Mouse (Mus musculus) lung, postnatal 0 days (tissue): ENCODE results near the gene Zfp598. TPM values are rescaled to one million over a fixed set of nuclear protein-coding genes. Genes with fewer than 3 reads are reported as not detected.

ENCODE experiments used
- ATAC-seq: fragments of 200-750 bp; cut with Nextera tagmentation; 2 replicates; pipeline ENCODE4 v1.8.0; 2017; ENCODE audit warnings: moderate library complexity
- DNase-seq: peaks from one replicate; pipeline ENCODE4 v3.0.0-alpha.2; 2016; ENCODE audit warnings: low spot score
- H3K27ac ChIP-seq: fragments of 300-500 bp; sonication (generic); 2 replicates; pipeline ENCODE4 v1.5.1; 2014; ENCODE audit warnings: antibody characterized with exemption, mild to moderate bottlenecking, low read length, mixed read lengths
- H3K27me3 ChIP-seq: fragments of 300-500 bp; sonication (generic); replicated peaks from 2 replicates; pipeline ENCODE4 v1.6.1; 2014; ENCODE audit warnings: low read length, mixed read lengths; ENCODE audit not compliant: insufficient read depth
- H3K36me3 ChIP-seq: fragments of 300-500 bp; sonication (generic); 2 replicates; pipeline ENCODE4 v1.6.1; 2014; ENCODE audit warnings: low read length, mixed read lengths; ENCODE audit not compliant: insufficient read depth
- H3K4me1 ChIP-seq: fragments of 300-500 bp; sonication (generic); 2 replicates; pipeline ENCODE4 v1.6.1; 2014; ENCODE audit warnings: antibody characterized with exemption, low read depth, low read length, mixed read lengths; ENCODE audit not compliant: insufficient read depth
- H3K4me2 ChIP-seq: fragments of 300-500 bp; sonication (generic); replicated peaks from 2 replicates; pipeline ENCODE4 v1.6.1; 2014; ENCODE audit warnings: low read depth, mild to moderate bottlenecking, low read length, moderate library complexity, mixed read lengths
- H3K4me3 ChIP-seq: fragments of 300-500 bp; sonication (generic); 2 replicates; pipeline ENCODE4 v1.5.1; 2014; ENCODE audit warnings: low read depth, low read length
- H3K9ac ChIP-seq: fragments of 300-500 bp; sonication (generic); replicated peaks from 2 replicates; pipeline ENCODE4 v1.6.1; 2014; ENCODE audit warnings: low read depth, mild to moderate bottlenecking
- H3K9me3 ChIP-seq: fragments of 300-500 bp; sonication (generic); 2 replicates; pipeline ENCODE4 v1.6.1; 2016; ENCODE audit warnings: low read length, mixed read lengths
- CTCF ChIP-seq: IDR thresholded peaks from 2 replicates; pipeline ENCODE4 v1.5.1; 2016; ENCODE audit warnings: antibody characterized with exemption, mild to moderate bottlenecking
- EP300 ChIP-seq: IDR thresholded peaks from 2 replicates; pipeline ENCODE4 v1.6.1; 2016; ENCODE audit warnings: antibody characterized with exemption, mild to moderate bottlenecking, control low read depth
- WGBS: fragments of 180-500 bp; shearing (Covaris S2); extraction: QIAGEN DNeasy Blood & Tissue Kit; methylation state at CpG from one replicate; pipeline ENCODE4 v1.1.7; 2014; 5-methylcytosine and 5-hydroxymethylcytosine counted together
- polyA plus RNA-seq: library from polyadenylated mRNA; unstranded; fragments of >200 nt; fragmentation: Nextera tagmentation; extraction: Ambion mirVana; gene quantifications from 2 replicates; pipeline ENCODE4 v1.2.1, GENCODE M21; 2015

Gene Zfp598
- polyA plus RNA-seq, 1 experiment from 2014 or later = 11.9 TPM

GRCm38 (mm10) chr17:24696011-24696697, 26.7 kb downstream of the Zfp598 start, which contains the start of the genes Gfer and Noxo1:
Gene Gfer (minus strand): TSS chr17:24696156.
Gene Noxo1 (plus strand): TSS chr17:24696234.
- 1% methylated on average over 69 of the region's 76 CpGs for WGBS
- TF ChIP-seq EP300 = no peak
- peak; percentile 50 for TF ChIP-seq CTCF
- H3K27me3 ChIP-seq = no peaks in the 10 kb centered on the region

GRCm38 (mm10) chr17:24697985-24698384, 28.5 kb downstream of the Zfp598 start:
- Histone ChIP-seq H3K4me2 (no peak overlapping the region), H3K4me1 (no peaks in the 10 kb centered on the region), H3K27ac (no peak overlapping the region), H3K9me3 (no peaks in the 10 kb centered on the region), H3K36me3 (peaks cover 10% of the 10 kb centered on the region; the same call in 1 of the 2 replicates), H3K4me3 (no peak overlapping the region), H3K9ac (no peak overlapping the region), H3K27me3 (no peaks in the 10 kb centered on the region)
- 10% methylated on average over 5 of the region's 5 CpGs for WGBS
- ATAC-seq = no peak
- peak; percentile 63 for DNase-seq
- no peak for TF ChIP-seq EP300
- no peak for TF ChIP-seq CTCF

More at GRCm38 (mm10) chr17:24696011-24696697, 26.7 kb downstream of the Zfp598 start, which contains the start of the genes Gfer and Noxo1:
- Histone ChIP-seq H3K4me3 (peak within 1 kb of the TSS; percentile 69), H3K4me2 (peak within 1 kb of the TSS; percentile 82), H3K9me3 (no peaks in the 10 kb centered on the region), H3K27ac (peak within 1 kb of the TSS; percentile 78), H3K9ac (peak within 1 kb of the TSS; percentile 59), H3K4me1 (no peaks in the 10 kb centered on the region), H3K36me3 (0 out of 2 replicates have a peak, but pooled peaks cover 6% of the 10 kb centered on the region)
- ATAC-seq = peak; percentile 96
- peak; percentile 94 for DNase-seq

GRCm38 (mm10) chr17:24698715-24699114, 29.2 kb downstream of the Zfp598 start:
- ATAC-seq = no peak

GRCm38 (mm10) chr17:24699473-24699872, 30.0 kb downstream of the Zfp598 start:
- no peak overlapping the region for H3K9ac ChIP-seq
- H3K4me2 ChIP-seq = no peak overlapping the region
- no peak overlapping the region for H3K27ac ChIP-seq
- no peak for TF ChIP-seq EP300
- no peak for TF ChIP-seq CTCF
- H3K4me3 ChIP-seq = no peak overlapping the region
- no peaks in the 10 kb centered on the region for H3K4me1 ChIP-seq
- H3K36me3 ChIP-seq = peaks cover 10% of the 10 kb centered on the region; the same call in 1 of the 2 replicates
- no peaks in the 10 kb centered on the region for H3K9me3 ChIP-seq
- WGBS = 77% methylated on average over 2 of the region's 2 CpGs
- DNase-seq (no peak), ATAC-seq (no peak)
- no peaks in the 10 kb centered on the region for H3K27me3 ChIP-seq

More at GRCm38 (mm10) chr17:24698715-24699114, 29.2 kb downstream of the Zfp598 start:
- Histone ChIP-seq H3K27me3 (no peaks in the 10 kb centered on the region), H3K4me2 (no peak overlapping the region), H3K36me3 (peaks cover 10% of the 10 kb centered on the region; the same call in 1 of the 2 replicates), H3K4me1 (no peaks in the 10 kb centered on the region), H3K4me3 (no peak overlapping the region), H3K9ac (no peak overlapping the region), H3K27ac (no peak overlapping the region), H3K9me3 (no peaks in the 10 kb centered on the region)
- no peak for DNase-seq
- WGBS = 55% methylated on average over 9 of the region's 9 CpGs
- TF ChIP-seq EP300 (no peak), CTCF (no peak)

GRCm38 (mm10) chr17:24701251-24701650, 31.8 kb downstream of the Zfp598 start:
- 86% methylated on average over 9 of the region's 9 CpGs for WGBS
- Histone ChIP-seq H3K36me3 (peaks cover 10% of the 10 kb centered on the region; the same call in 1 of the 2 replicates), H3K4me3 (no peak overlapping the region), H3K27me3 (no peaks in the 10 kb centered on the region), H3K27ac (no peak overlapping the region), H3K9me3 (no peaks in the 10 kb centered on the region), H3K4me1 (no peaks in the 10 kb centered on the region), H3K9ac (no peak overlapping the region), H3K4me2 (no peak overlapping the region)
- DNase-seq (no peak), ATAC-seq (no peak)
- TF ChIP-seq CTCF = no peak
- TF ChIP-seq EP300 = no peak

- Histone ChIP-seq H3K36me3 (peaks cover 4% of the 10 kb centered on the region; the same call in 1 of the 2 replicates), H3K4me1 (0 out of 2 replicates have a peak, but pooled peaks cover 3% of the 10 kb centered on the region), H3K27me3 (no peaks in the 10 kb centered on the region), H3K27ac (no peak overlapping the region), H3K9me3 (no peaks in the 10 kb centered on the region), H3K9ac (no peak overlapping the region), H3K4me3 (no peak overlapping the region), H3K4me2 (no peak overlapping the region)
- DNase-seq (no peak), ATAC-seq (no peak)
- 95% methylated on average over 3 of the region's 3 CpGs for WGBS
- TF ChIP-seq CTCF = no peak
Measured at GRCm38 (mm10) chr17:24705821-24706220, 36.3 kb downstream of the Zfp598 start.
